Mouse (Mus musculus) MEL (cell line): ENCODE measurements around the gene Dok7. TPM values are rescaled to one million over a fixed set of nuclear protein-coding genes. Genes with fewer than 3 reads are reported as not detected.

Experiments
- DNase-seq: peaks from one replicate; pipeline ENCODE4 v3.0.0; 2011; ENCODE audit warnings: low read depth, low spot score
- H3K27ac ChIP-seq: 2 replicates; pipeline ENCODE4 v1.5.1; 2012; ENCODE audit warnings: low read depth, mild to moderate bottlenecking, control low read depth, low read length, moderate library complexity; ENCODE audit not compliant: control insufficient read depth
- H3K27me3 ChIP-seq, 2 experiments: fragments of 150-350 bp in 1 of 2; sonication (generic) in 1 of 2; 2 replicates each; pipeline ENCODE4 v1.6.1; 2012; ENCODE audit warnings: low read length in 2 of 2, mild to moderate bottlenecking in 2 of 2, improper control_type of control experiment in 1 of 2, moderate library complexity in 1 of 2; ENCODE audit not compliant: insufficient read depth in 2 of 2, control insufficient read depth in 1 of 2
- H3K36me3 ChIP-seq, 2 experiments: 2 replicates each; pipeline ENCODE4 v1.6.1; 2012 to 2014; ENCODE audit warnings: low read length in 2 of 2, improper control_type of control experiment in 1 of 2, inconsistent platforms in 1 of 2, mild to moderate bottlenecking in 1 of 2; ENCODE audit not compliant: insufficient read depth in 2 of 2, control insufficient read depth in 1 of 2
- H3K4me1 ChIP-seq, 2 experiments: fragments of 150-350 bp in 1 of 2; sonication (generic) in 1 of 2; 2 replicates each; pipeline ENCODE4 v1.6.1; 2012; ENCODE audit warnings: low read length in 2 of 2, improper control_type of control experiment in 1 of 2, mild to moderate bottlenecking in 1 of 2; ENCODE audit not compliant: insufficient read depth in 2 of 2, control insufficient read depth in 1 of 2
- H3K4me3 ChIP-seq, 2 experiments: fragments of 150-350 bp in 1 of 2; sonication (generic) in 1 of 2; 2 replicates each; pipeline ENCODE4 v1.5.1; 2012; ENCODE audit warnings: low read depth in 2 of 2, low read length in 2 of 2, mild to moderate bottlenecking in 2 of 2, moderate library complexity in 2 of 2, control low read depth in 1 of 2, improper control_type of control experiment in 1 of 2; ENCODE audit not compliant: control insufficient read depth in 1 of 2, insufficient read depth in 1 of 2
- H3K79me2 ChIP-seq: 2 replicates; pipeline ENCODE4 v1.6.1; 2012; ENCODE audit warnings: mild to moderate bottlenecking, low read length, moderate library complexity; ENCODE audit not compliant: control insufficient read depth, poor library complexity, insufficient read depth
- H3K9ac ChIP-seq: 2 replicates; pipeline ENCODE4 v1.6.1; 2012; ENCODE audit warnings: low read depth, mild to moderate bottlenecking, control low read depth, low read length, moderate library complexity; ENCODE audit not compliant: control insufficient read depth, poor library complexity, severe bottlenecking
- H3K9me3 ChIP-seq: fragments of 150-350 bp; sonication (generic); replicated peaks from 2 replicates; pipeline ENCODE4 v1.6.1; 2012; ENCODE audit warnings: mild to moderate bottlenecking, low read length, improper control_type of control experiment, moderate library complexity; ENCODE audit not compliant: insufficient read depth
- CHD1 ChIP-seq: IDR thresholded peaks from 2 replicates; pipeline ENCODE4 v1.6.1; 2012; ENCODE audit warnings: low read depth, mild to moderate bottlenecking, inconsistent platforms, low read length, improper control_type of control experiment
- CHD2 ChIP-seq: IDR thresholded peaks from 2 replicates; pipeline ENCODE4 v1.6.1; 2011; ENCODE audit warnings: low read length, improper control_type of control experiment
- CTCF ChIP-seq, 3 experiments: IDR thresholded peaks in 2 of 3; conservative IDR thresholded peaks in 1 of 3; 2 replicates each; pipeline ENCODE4 v1.5.1; 2011 to 2012; ENCODE audit warnings: low read length in 3 of 3, low read depth in 2 of 3, mild to moderate bottlenecking in 2 of 3, improper control_type of control experiment in 1 of 3, inconsistent platforms in 1 of 3, mixed read lengths in 1 of 3, moderate library complexity in 1 of 3; ENCODE audit not compliant: control insufficient read depth in 1 of 3, insufficient read depth in 1 of 3, poor library complexity in 1 of 3, severe bottlenecking in 1 of 3
- E2F4 ChIP-seq: IDR thresholded peaks from 2 replicates; pipeline ENCODE4 v1.6.1; 2011; ENCODE audit warnings: low read depth, low read length, improper control_type of control experiment, borderline replicate concordance
- ELF1 ChIP-seq: IDR thresholded peaks from 2 replicates; pipeline ENCODE4 v1.6.1; 2014; ENCODE audit warnings: low read depth, mild to moderate bottlenecking, inconsistent platforms, low read length, improper control_type of control experiment, moderate library complexity
- EP300 ChIP-seq, 2 experiments: IDR thresholded peaks; 2 replicates each; pipeline ENCODE4 v1.6.1; 2011; ENCODE audit warnings: improper control_type of control experiment in 2 of 2, low read length in 2 of 2, low read depth in 1 of 2, mild to moderate bottlenecking in 1 of 2
- ETS1 ChIP-seq: IDR thresholded peaks from 2 replicates; pipeline ENCODE4 v1.6.1; 2012; ENCODE audit warnings: low read depth, mild to moderate bottlenecking, inconsistent platforms, low read length, improper control_type of control experiment, moderate library complexity
- GABPA ChIP-seq: IDR thresholded peaks from 2 replicates; pipeline ENCODE4 v1.6.1; 2012; ENCODE audit warnings: low read depth, mild to moderate bottlenecking, inconsistent platforms, low read length, improper control_type of control experiment, moderate library complexity
- HCFC1 ChIP-seq: IDR thresholded peaks from 2 replicates; pipeline ENCODE4 v1.6.1; 2012; ENCODE audit warnings: low read depth, mild to moderate bottlenecking, inconsistent platforms, low read length, improper control_type of control experiment, moderate library complexity
- JUND ChIP-seq: IDR thresholded peaks from 2 replicates; pipeline ENCODE4 v1.6.1; 2011; ENCODE audit warnings: low read depth, mild to moderate bottlenecking, improper control_type of control experiment, low read length
- KAT2A ChIP-seq: conservative IDR thresholded peaks from 2 replicates; pipeline ENCODE4 v1.6.1; 2012; ENCODE audit warnings: low read depth, low read length, improper control_type of control experiment, inconsistent platforms
- MAFK ChIP-seq: IDR thresholded peaks from 2 replicates; pipeline ENCODE4 v1.6.1; 2011; ENCODE audit warnings: low read depth, mild to moderate bottlenecking, low read length, improper control_type of control experiment, borderline replicate concordance
- MEF2A ChIP-seq: IDR thresholded peaks from 2 replicates; pipeline ENCODE4 v1.6.1; 2014; ENCODE audit warnings: low read depth, mild to moderate bottlenecking, inconsistent platforms, low read length, improper control_type of control experiment; ENCODE audit not compliant: poor library complexity, insufficient replicate concordance, severe bottlenecking; ENCODE audit errors: extremely low read depth
- MXI1 ChIP-seq: IDR thresholded peaks from 2 replicates; pipeline ENCODE4 v1.6.1; 2011; ENCODE audit warnings: mild to moderate bottlenecking, low read depth, low read length, improper control_type of control experiment
- MYB ChIP-seq: IDR thresholded peaks from 2 replicates; pipeline ENCODE4 v1.6.1; 2011; ENCODE audit warnings: mild to moderate bottlenecking, low read depth, low read length, improper control_type of control experiment
- MYC ChIP-seq: IDR thresholded peaks from 2 replicates; pipeline ENCODE4 v1.6.1; 2011; ENCODE audit warnings: low read depth, mild to moderate bottlenecking, low read length, improper control_type of control experiment, moderate library complexity
- RAD21 ChIP-seq: IDR thresholded peaks from 2 replicates; pipeline ENCODE4 v1.6.1; 2011; ENCODE audit warnings: mild to moderate bottlenecking, low read depth, low read length, improper control_type of control experiment
- RCOR1 ChIP-seq: IDR thresholded peaks from 2 replicates; pipeline ENCODE4 v1.6.1; 2012; ENCODE audit warnings: low read depth, mild to moderate bottlenecking, inconsistent platforms, low read length, improper control_type of control experiment
- SIN3A ChIP-seq: IDR thresholded peaks from 2 replicates; pipeline ENCODE4 v1.6.1; 2012; ENCODE audit warnings: low read length, improper control_type of control experiment, inconsistent platforms
- TAL1 ChIP-seq: IDR thresholded peaks from 2 replicates; pipeline ENCODE4 v1.6.1; 2012; ENCODE audit warnings: mild to moderate bottlenecking, inconsistent platforms, low read length, moderate library complexity, mixed read lengths
- TBP ChIP-seq: IDR thresholded peaks from 2 replicates; pipeline ENCODE4 v1.8.0; 2011; ENCODE audit warnings: low read depth, low read length, improper control_type of control experiment
- TCF12 ChIP-seq: IDR thresholded peaks from 2 replicates; pipeline ENCODE4 v1.6.1; 2014; ENCODE audit warnings: low read depth, mild to moderate bottlenecking, inconsistent platforms, low read length, improper control_type of control experiment, moderate library complexity
- UBTF ChIP-seq: IDR thresholded peaks from 2 replicates; pipeline ENCODE4 v1.6.1; 2012; ENCODE audit warnings: low read depth, mild to moderate bottlenecking, inconsistent platforms, low read length, improper control_type of control experiment, moderate library complexity, borderline replicate concordance; ENCODE audit not compliant: insufficient read depth
- USF2 ChIP-seq, 2 experiments: IDR thresholded peaks; 2 replicates each; pipeline ENCODE4 v1.6.1; 2011 to 2012; ENCODE audit warnings: improper control_type of control experiment in 2 of 2, low read length in 2 of 2, borderline replicate concordance in 1 of 2, inconsistent platforms in 1 of 2, low read depth in 1 of 2, mild to moderate bottlenecking in 1 of 2; ENCODE audit not compliant: insufficient read depth in 1 of 2
- ZC3H11A ChIP-seq: IDR thresholded peaks from 2 replicates; pipeline ENCODE4 v1.6.1; 2012; ENCODE audit warnings: low read depth, mild to moderate bottlenecking, inconsistent platforms, low read length, improper control_type of control experiment
- ZKSCAN1 ChIP-seq: IDR thresholded peaks from 2 replicates; pipeline ENCODE4 v1.6.1; 2012; ENCODE audit warnings: low read depth, mild to moderate bottlenecking, inconsistent platforms, low read length, improper control_type of control experiment, moderate library complexity
- polyA plus RNA-seq, 2 experiments: library from polyadenylated mRNA; stranded (reverse) in 1 of 2; unstranded in 1 of 2; fragments of >175 nt in 1 of 2; fragments of >200 nt in 1 of 2; gene quantifications; 2 replicates each; pipeline versions ENCODE4 v1.2.1 to v1.2.4; 2012; ENCODE audit warnings: low replicate concordance in 2 of 2, low read depth in 1 of 2; ENCODE audit not compliant: insufficient read length in 2 of 2, insufficient read depth in 1 of 2, missing spikeins in 1 of 2
- total RNA-seq: library from RNA; depleted of rRNA; stranded (reverse); fragments of 300-350 nt; gene quantifications from 2 replicates; pipeline ENCODE4 v1.2.3, GENCODE M21; 2012

Gene Dok7
- total and polyA plus RNA-seq, 3 experiments, result 0.08 to 0.21 TPM; not detected in 1

DNA sequence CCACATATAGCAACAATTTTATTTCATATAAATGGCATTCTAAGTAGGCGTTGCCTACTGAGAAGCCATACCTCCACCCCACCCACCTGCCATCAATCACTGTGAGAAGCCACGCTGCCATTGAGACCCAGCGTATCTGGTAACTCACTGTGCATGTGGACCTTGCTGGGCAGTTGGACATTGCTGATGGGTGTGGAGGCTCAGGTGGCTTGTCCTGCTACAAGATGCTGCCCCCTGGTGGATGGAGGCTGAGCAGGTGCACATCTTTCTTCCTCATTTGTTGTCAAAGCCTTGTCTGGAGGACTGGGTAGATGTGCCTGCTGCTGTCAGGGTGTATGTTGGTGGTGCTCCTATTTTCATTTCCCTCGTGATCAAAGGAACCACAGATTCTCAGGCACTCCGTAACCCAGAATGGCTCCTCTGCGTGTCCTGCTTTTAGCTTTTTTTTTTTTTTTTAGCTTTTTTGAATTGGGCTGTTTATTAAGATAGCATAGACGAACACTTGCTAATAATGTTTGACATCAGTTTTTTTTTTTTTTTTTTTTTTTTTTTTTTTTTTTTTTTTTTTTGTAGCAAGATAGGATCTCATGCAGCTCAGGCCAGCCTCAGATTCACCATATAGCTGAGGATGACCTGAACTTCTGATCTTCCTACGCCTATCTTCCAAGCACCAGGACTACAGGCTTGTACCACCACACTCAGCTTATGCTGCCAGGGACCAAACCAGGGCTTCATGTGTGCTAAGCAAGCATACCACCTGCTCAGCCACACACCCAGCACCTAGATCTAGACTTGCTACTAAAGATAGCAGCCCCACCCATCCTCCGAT is 32.4 kb downstream of the Dok7 start (continued):
- TF ChIP-seq GABPA (no peak), CHD2 (no peak), MAFK (no peak), TBP (0 out of 2 replicates have a peak, but pooled peaks have one; percentile 17), ZKSCAN1 (no peak), TCF12 (no peak), ELF1 (no peak), RCOR1 (no peak), ZC3H11A (peak; percentile 42; the same call in 1 of the 2 replicates), KAT2A (no peak), RAD21 (peak; percentile 69)
- TF ChIP-seq, all 39 proteins: peak for 5

DNA sequence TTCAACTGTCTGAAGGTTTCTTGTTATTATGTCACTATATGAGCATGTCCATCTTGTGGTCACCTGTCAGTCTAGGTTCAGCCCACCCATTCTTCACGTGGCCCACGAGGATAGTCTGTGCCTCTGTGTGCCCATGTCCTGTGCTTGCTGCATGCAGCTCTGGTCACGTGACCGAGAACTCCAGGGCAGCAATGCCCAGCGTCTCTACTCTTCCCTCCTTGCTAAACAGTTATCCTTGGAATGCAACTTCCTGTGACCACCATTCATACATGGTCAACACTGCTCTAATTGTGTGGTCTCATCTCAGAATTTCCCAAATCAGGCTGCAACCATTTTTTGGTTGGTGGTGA is 33.0 kb downstream of the Dok7 start:
- no peaks in the 10 kb centered on the region for H3K4me1 ChIP-seq
- no peaks in the 10 kb centered on the region; a peak in 1 of 4 replicates for H3K36me3 ChIP-seq
- H3K27ac ChIP-seq, result no peak overlapping the region
- no peak for DNase-seq
- no peak for TF ChIP-seq EP300 (IDR thresholded peaks at IDR 0.05; ENCODE audit: low read depth in 1 of 2, low read length in 2 of 2)
- TF ChIP-seq CTCF (IDR thresholded peaks at IDR 0.05 in 2 of 3, conservative IDR thresholded peaks at IDR 0.05 in 1 of 3; ENCODE audit: control insufficient read depth in 1 of 3, insufficient read depth in 1 of 3, low read depth in 2 of 3, low read length in 3 of 3, poor library complexity in 1 of 3, severe bottlenecking in 1 of 3), result no peak
- TF ChIP-seq CHD1, result no peak
- TF ChIP-seq JUND, result no peak
- no peak for TF ChIP-seq SIN3A
- TF ChIP-seq CHD2, result no peak
- no peak for TF ChIP-seq HCFC1
- TF ChIP-seq MXI1, result no peak
- TF ChIP-seq MEF2A, result no peak
- no peak for TF ChIP-seq USF2 (IDR thresholded peaks at IDR 0.05; ENCODE audit: borderline replicate concordance in 1 of 2, insufficient read depth in 1 of 2, low read depth in 1 of 2, low read length in 2 of 2)
- TF ChIP-seq MYC, result no peak
- no peak for TF ChIP-seq TCF12
- TF ChIP-seq KAT2A, result no peak
- no peak for TF ChIP-seq ELF1
- TF ChIP-seq E2F4, result no peak
- no peak for TF ChIP-seq MYB
- TF ChIP-seq UBTF, result no peak
- no peak for TF ChIP-seq TAL1
- TF ChIP-seq ETS1, result no peak
- peaks cover 6 to 7% of the 10 kb centered on the region in 2 experiments; a peak in 3 of 4 replicates for H3K27me3 ChIP-seq
- no peak overlapping the region for H3K4me3 ChIP-seq
- no peaks in the 10 kb centered on the region for H3K9me3 ChIP-seq
- H3K79me2 ChIP-seq, result no peaks in the 10 kb centered on the region
- H3K9ac ChIP-seq, result no peak overlapping the region
